Mouse (Mus musculus) embryonic fibroblast, embryonic 13.5 days (primary cell): ENCODE results near the gene Proser2.

Experiments used
- CTCF ChIP-seq: IDR thresholded peaks from 2 replicates; pipeline ENCODE4 v1.5.1; 2011; ENCODE audit warnings: mild to moderate bottlenecking, control low read depth, low read length, moderate library complexity, borderline replicate concordance; ENCODE audit not compliant: insufficient read depth
- POLR2A ChIP-seq: IDR thresholded peaks from 2 replicates; pipeline ENCODE4 v1.6.1; 2011; ENCODE audit warnings: low read depth, mild to moderate bottlenecking, control low read depth, low read length, moderate library complexity

DNA sequence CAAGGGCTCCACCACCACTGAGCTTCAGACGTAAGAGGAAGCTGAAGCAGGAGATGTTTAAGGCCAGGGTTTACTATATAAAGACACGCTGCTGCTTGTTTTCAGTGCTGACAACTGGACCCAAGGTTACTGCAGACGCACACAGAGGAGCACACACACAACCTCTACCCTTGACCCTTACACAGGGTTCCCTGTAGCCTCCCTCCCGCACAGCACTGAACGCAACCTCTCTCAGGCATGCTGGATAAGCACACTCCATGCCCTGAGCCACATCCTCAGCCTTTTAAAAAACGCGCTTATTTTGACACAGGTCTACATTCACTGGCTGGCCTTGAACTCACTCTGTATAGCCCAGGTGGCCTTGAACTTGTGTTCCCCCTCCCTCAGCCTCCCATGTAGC is 7.0 kb downstream of the Proser2 start:
- TF ChIP-seq CTCF, result no peak
- no peak for TF ChIP-seq POLR2A
